Mouse (Mus musculus) B cell, adult 2 months (primary cell): ENCODE measurements around the gene Prss16.

Experiments
- DNase-seq, 2 experiments: peaks; one replicate each; pipeline ENCODE4 v3.0.0; 2022

Gene Prss16

DNA sequence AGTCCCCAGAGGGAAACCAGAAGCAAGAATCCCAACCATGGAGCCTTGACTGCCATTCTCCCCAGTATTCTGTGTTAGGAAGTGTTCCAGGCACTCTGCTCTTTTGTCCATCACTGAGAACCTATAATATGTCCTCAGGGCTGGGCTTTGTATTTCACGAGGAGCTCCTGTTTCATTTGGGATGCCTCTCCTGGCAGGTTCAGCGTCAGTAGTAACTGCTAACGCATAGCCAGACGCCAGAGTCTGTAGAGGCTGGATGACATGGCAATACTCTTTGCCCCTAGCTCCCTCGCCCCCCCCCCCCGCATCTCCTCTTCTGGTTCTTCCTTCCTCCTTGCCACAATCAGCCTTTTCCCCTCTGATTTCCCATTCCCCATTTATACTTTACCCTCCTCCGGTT is at the start of gene Prss16:
Gene Prss16, minus strand, starts transcription at position 101 of the 400 bp plus-strand sequence.
- DNase-seq = no peak

GRCm38 (mm10) chr13:22053754-22054153 is 44.2 kb upstream of the Prss16 start:
- no peak for DNase-seq

DNA sequence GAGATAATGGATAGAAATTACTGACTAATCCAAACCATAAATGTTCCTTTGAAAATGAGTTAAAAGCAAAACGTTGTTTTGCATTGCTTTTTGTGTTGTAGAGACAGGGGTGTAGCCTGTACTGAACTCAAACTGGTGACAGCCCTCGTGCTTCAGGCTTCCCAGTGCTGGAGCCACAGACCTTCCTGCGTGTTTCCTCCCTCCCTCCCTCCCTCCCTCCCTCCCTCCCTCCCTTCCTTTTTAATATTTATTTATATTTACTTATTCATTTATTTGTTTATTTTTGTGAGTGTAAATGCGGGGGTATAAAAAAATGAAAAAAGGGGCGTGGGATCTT is 41.9 kb upstream of the Prss16 start:
- no peak for DNase-seq

- peak; percentile 95 to 96 for DNase-seq
Observed at GRCm38 (mm10) chr13:22050591-22051522, 41.3 kb upstream of the Prss16 start.

DNA sequence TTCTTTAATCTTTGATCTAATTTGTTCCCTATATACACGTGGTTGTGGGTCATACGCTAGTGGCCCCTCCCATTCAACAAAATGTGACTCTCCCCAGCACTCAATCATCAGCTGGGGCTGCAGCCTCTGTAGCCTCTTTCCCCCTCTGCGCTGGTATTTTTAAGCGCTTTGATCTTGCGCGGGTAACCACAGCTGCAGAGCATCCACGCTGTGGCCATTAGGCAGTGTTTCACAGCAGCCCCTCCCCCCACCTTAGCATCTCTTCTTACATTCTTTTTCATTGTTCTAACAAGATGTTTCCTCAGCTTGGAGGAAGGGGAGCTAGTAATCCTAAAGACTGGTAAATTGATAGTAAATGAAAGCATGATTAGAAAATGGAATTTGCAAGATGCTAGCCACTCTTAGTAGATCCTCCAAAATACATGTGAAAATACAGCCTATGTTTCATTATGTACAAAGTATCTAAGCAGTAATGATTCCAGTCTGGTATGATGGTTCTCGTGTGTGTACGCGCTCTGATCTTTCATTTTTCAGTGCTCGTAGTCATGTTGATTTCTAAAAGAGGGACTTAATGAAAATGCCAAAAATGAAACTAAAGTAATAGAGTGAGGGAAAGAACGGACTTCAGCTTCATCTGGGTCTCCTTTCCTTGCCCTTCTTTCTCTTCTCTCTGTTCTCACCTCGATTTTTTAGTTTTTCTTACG is 40.3 kb upstream of the Prss16 start:
- peak; percentile 57 to 60 for DNase-seq

DNA sequence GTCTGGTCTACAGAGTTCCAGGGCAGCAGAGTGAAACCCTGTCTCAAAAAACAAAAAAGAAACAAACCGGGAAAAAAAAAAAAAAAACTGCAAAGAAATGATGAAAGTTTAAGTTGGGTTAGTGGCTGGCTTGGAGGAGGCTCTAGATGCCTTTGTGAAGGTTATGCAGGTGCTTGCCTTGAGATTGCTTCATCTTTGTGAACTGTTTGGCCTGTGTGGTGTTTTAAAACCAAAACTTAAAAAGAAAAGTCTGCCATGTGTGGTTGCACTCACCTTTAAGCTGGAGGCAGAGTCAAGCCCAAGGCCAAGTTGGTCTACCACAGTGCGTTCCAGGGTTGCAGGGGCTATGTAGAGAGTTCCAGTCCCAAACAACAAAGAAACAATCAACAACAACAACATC is 39.5 kb upstream of the Prss16 start:
- no peak for DNase-seq

GRCm38 (mm10) chr13:22045311-22045710 is 35.8 kb upstream of the Prss16 start:
- DNase-seq = no peak

DNA sequence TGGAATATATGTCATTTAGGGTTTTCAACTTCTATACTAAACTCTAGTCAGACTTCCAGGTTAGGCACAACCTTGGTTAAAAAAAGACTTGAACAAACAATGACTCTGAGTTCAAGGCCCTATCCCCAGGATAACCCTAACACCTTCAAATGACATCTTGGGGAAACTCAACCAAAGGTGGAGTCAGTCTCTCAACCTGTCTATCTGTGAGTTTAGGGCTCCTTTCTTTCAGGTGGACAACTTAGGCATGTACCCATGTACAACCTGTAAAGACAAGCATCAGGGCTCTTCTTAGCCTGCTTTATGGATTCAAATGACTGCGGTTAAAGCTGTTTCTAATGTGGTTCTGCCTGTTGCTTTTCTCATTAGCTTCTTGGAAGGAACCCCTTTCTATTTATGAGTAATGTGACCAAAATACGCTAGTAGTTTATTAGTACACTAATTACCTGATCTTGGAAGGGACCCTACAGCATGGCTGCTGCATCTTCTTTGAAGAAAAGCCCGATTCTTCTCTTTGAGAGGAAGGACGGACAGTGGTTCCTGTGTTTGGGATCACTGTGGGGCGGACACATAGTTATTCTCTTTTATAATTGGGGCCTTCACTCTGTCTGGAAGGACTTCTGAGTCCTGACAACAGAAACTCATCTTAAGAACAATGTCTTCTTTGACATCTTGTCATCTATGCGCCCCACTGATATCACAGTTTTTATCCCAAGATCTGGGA is 35.1 kb upstream of the Prss16 start:
- no peak for DNase-seq

- DNase-seq = peak; percentile 24 to 31
Observed at GRCm38 (mm10) chr13:22043503-22044431, 34.2 kb upstream of the Prss16 start.

DNA sequence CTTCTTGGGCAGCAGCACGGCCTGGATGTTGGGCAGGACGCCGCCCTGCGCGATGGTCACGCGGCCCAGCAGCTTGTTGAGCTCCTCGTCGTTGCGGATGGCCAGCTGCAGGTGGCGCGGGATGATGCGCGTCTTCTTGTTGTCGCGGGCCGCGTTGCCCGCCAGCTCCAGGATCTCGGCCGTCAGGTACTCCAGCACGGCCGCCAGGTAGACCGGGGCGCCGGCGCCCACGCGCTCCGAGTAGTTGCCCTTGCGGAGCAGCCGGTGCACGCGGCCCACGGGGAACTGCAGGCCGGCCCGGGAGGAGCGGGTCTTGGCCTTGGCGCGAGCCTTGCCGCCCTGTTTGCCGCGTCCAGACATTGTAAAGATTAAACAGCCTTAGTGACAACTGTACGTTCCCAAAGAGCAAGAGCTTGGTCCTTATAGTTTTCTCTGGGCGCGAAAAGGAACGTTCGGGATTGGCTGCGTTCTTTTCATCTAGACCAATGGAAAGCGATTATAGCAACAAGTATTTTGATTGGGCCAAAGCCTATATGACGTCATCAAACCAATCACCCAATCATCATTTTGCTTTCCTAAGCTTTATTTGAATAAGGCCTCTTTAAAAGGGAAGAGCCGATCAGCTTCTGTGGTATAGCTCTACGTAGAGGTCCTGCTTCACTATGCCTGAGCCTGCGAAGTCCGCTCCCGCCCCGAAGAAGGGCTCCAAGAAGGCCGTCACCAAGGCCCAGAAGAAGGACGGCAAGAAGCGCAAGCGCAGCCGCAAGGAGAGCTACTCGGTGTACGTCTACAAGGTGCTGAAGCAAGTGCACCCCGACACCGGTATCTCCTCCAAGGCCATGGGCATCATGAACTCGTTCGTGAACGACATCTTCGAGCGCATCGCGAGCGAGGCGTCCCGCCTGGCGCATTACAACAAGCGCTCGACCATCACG is 33.3 kb upstream of the Prss16 start, which contains the start of the genes Hist1h2ag and Hist1h2bj:
Gene Hist1h2ag, minus strand, starts transcription at position 377 of the 935 bp plus-strand sequence.
Gene Hist1h2bj, plus strand, starts transcription at position 647 of the 935 bp plus-strand sequence.
- peak; percentile 85 to 87 for DNase-seq

DNA sequence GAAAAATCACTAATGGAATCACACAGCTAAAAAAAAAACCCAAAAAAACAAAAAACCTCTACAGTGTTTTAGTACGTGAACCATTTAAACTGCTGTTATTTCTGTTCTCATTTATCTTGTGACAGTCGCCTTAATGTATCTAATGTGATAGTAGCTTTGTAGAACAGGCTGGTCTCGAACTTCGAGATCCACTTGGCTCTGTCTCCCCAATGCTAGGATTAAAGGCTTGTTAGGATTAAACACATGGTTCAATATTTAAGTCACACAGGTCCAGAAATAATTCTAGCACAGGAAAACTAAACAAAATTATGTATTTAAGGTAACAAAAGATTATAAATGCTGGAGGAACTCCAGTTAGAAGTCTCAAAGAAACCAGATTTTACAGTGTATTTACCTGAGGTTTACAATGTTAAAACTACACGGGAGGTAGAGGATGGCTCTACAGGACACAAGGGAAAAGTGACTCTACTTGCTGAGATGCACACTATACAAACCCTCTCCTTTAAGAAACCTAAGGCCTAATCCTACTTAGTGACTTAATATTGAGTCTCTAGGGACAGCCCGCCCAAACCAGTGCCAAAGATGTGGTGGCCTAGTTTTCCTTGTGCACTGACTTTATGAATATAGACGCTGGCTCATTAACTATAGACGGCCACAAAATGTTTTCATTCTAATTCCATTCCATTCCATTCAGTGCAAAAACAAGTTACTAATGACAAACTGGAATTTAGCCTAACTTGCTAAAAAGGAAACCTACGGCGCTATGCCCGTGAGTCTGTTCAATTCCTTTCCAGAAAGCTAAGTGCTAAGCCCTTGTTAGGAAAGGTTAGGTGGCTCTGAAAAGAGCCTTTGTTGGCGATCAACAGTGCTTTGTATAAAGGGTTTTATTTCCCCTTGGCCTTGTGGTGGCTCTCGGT is 32.4 kb upstream of the Prss16 start:
- peak in 1 of 2 experiments; percentile 30 for DNase-seq

DNA sequence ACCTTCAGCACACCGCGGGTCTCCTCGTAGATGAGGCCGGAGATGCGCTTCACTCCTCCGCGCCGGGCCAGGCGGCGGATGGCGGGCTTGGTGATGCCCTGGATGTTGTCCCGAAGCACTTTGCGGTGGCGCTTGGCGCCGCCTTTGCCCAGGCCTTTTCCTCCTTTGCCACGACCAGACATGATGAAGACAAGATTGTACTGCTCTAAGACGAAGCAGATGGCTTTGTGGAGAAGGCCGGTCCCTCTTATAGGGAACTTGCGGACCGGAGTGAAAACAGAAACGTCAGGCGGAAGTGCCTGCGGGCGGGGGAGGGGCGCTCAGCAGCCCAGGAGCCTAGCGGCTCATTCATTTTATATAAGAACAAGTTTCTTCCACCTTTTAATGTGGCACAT is 31.6 kb upstream of the Prss16 start, which contains the start of gene Hist1h4i:
Gene Hist1h4i, minus strand, starts transcription at position 221 of the 395 bp plus-strand sequence.
- peak; percentile 98 for DNase-seq

- no peak for DNase-seq
Observed at GRCm38 (mm10) chr13:22040464-22041141, 31.1 kb upstream of the Prss16 start.

GRCm38 (mm10) chr13:22039951-22040463 is 30.5 kb upstream of the Prss16 start:
- DNase-seq = no peak

- no peak for DNase-seq
Observed at GRCm38 (mm10) chr13:22039364-22039763, 29.8 kb upstream of the Prss16 start.

DNA sequence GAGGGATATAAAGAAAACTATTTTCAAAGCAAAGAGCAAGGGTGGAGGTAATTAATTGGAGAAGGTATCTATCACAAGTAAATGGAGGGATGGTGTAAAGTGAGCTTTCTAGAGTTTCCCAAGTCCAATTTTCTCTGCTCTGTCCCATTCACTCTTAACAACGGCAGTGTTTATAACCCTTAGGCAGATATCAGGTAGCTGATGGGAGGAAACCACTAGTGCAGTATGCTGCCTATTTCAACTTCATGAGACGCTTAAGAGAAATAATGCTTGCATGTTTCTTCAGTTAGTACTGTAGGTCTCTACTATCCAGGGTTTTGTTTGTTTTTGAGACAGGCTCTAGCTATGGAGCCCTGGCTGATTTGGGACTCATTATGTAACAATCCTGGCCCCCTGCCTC is 27.9 kb upstream of the Prss16 start:
- no peak for DNase-seq

GRCm38 (mm10) chr13:22036986-22037385 is 27.4 kb upstream of the Prss16 start:
- DNase-seq = no peak

DNA sequence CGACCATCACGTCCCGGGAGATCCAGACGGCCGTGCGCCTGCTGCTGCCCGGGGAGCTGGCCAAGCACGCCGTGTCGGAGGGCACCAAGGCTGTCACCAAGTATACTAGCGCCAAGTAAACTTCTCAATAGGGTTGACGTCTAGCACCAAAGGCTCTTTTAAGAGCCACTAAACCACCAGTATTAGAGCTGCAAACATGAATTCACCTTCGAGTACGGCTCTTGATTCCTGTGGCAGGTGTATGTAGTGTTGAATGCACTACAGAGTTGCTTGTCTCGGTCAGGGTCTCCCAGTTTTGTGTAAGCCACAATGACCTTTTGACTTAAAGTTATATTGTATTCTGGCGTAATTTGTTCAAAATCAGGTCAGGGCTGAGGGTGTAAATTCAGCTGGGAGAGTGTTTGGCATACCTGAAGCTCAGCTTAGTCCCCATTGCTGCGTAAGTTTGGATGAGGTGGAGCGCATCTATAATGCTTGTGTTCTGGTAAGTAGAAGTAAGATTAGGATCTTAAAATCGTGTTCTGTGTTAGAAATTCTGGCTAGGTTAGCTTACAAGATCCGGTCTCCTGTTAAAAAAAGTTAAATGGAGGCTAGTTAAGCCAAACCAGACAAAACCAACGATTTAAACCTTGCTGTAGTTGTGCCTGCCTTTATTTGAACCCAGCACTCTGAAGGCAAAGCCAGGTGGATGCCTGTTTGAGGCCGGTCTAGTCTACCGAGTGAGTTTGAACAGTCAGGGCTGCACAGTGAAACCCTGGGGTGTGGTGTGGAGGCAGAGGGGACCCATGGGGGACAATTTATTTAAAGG is 26.8 kb upstream of the Prss16 start:
- DNase-seq = peak in 1 of 2 experiments; percentile 28
